Comparison of ENCODE assay signal across 8 mouse cellular contexts in genomic region chr6:52177806-52178205, GRCm38 (mm10). TPM values are rescaled to one million over a fixed set of nuclear protein-coding genes. Genes with fewer than 3 reads are reported as not detected.
A peak's percentile ranks its signal among the peaks of the same experiment; 100 is the strongest.
DNase-seq lines count a peak whose midpoint lies in the region; ATAC-seq lines count a peak whose summit lies in the region.

No protein-coding gene starts in this region.

- WGBS in forebrain, embryonic 11.5 days, result 1% methylated on average over 9 of the region's 9 CpGs
- 1% methylated on average over 9 of the region's 9 CpGs for WGBS in forebrain, embryonic 13.5 days
- WGBS in intestine, embryonic 16.5 days, result 11% methylated on average over 9 of the region's 9 CpGs
- WGBS in neural tube, embryonic 15.5 days, result 10% methylated on average over 9 of the region's 9 CpGs

- no peak overlapping the region for H3K4me2 ChIP-seq in forebrain, embryonic 11.5 days (ENCODE audit: low read depth, low read length, severe bottlenecking)
- no peak overlapping the region for H3K4me2 ChIP-seq in forebrain, embryonic 13.5 days
- peak overlapping the region; percentile 82 for H3K4me2 ChIP-seq in intestine, embryonic 16.5 days (ENCODE audit: low read depth, low read length)
- H3K4me2 ChIP-seq in neural tube, embryonic 15.5 days, result peak overlapping the region; percentile 63

- no peak overlapping the region for H3K27ac ChIP-seq in forebrain, embryonic 11.5 days (ENCODE audit: low read depth, low read length)
- no peak overlapping the region for H3K27ac ChIP-seq in forebrain, embryonic 13.5 days
- peak overlapping the region; percentile 96 for H3K27ac ChIP-seq in intestine, embryonic 16.5 days (ENCODE audit: low read length)
- H3K27ac ChIP-seq in neural tube, embryonic 15.5 days (replicated peaks), result peak overlapping the region; percentile 88

- H3K4me3 ChIP-seq in forebrain, embryonic 11.5 days (ENCODE audit: low read depth, low read length), result no peak overlapping the region
- H3K4me3 ChIP-seq in forebrain, embryonic 13.5 days, result no peak overlapping the region
- peak overlapping the region; percentile 63 for H3K4me3 ChIP-seq in intestine, embryonic 16.5 days (ENCODE audit: low read length)
- peak overlapping the region; percentile 46 for H3K4me3 ChIP-seq in neural tube, embryonic 15.5 days (replicated peaks)

- H3K36me3 ChIP-seq in forebrain, embryonic 11.5 days (ENCODE audit: control insufficient read depth, insufficient read depth, low read length), result no peaks in the 10 kb centered on the region
- H3K36me3 ChIP-seq in forebrain, embryonic 13.5 days (ENCODE audit: poor library complexity, severe bottlenecking), result no peaks in the 10 kb centered on the region
- H3K36me3 ChIP-seq in intestine, embryonic 16.5 days (ENCODE audit: control insufficient read depth, insufficient read depth, low read length), result no peaks in the 10 kb centered on the region
- H3K36me3 ChIP-seq in neural tube, embryonic 15.5 days, result no peaks in the 10 kb centered on the region

- no peaks in the 10 kb centered on the region for H3K9me3 ChIP-seq in forebrain, embryonic 11.5 days (ENCODE audit: control insufficient read depth, low read length)
- H3K9me3 ChIP-seq in forebrain, embryonic 13.5 days (replicated peaks), result no peaks in the 10 kb centered on the region
- no peaks in the 10 kb centered on the region for H3K9me3 ChIP-seq in intestine, embryonic 16.5 days (ENCODE audit: control insufficient read depth, low read length)
- no peaks in the 10 kb centered on the region for H3K9me3 ChIP-seq in neural tube, embryonic 15.5 days (replicated peaks)

- peak; percentile 53 for DNase-seq in forebrain, embryonic 11.5 days (ENCODE audit: low spot score)
- DNase-seq in kidney, postnatal 10 days, result peak; percentile 20
- no peak for DNase-seq in kidney, postnatal 36 days
- DNase-seq in right cerebral cortex, adult 18-20 months, result no peak
- DNase-seq in right cerebral cortex, adult 2 months (ENCODE audit: low spot score in 2 of 2), result no peak

- peaks cover 98% of the 10 kb centered on the region for H3K27me3 ChIP-seq in forebrain, embryonic 11.5 days (ENCODE audit: control insufficient read depth, insufficient read depth, low read length)
- H3K27me3 ChIP-seq in forebrain, embryonic 13.5 days, result peaks cover 99% of the 10 kb centered on the region
- peaks cover 8% of the 10 kb centered on the region for H3K27me3 ChIP-seq in intestine, embryonic 16.5 days (replicated peaks; ENCODE audit: control insufficient read depth, insufficient read depth, low read length)
- H3K27me3 ChIP-seq in neural tube, embryonic 15.5 days (replicated peaks), result no peaks in the 10 kb centered on the region

- H3K9ac ChIP-seq in forebrain, embryonic 11.5 days (ENCODE audit: low read length), result no peak overlapping the region
- no peak overlapping the region for H3K9ac ChIP-seq in forebrain, embryonic 13.5 days
- peak overlapping the region; percentile 79 for H3K9ac ChIP-seq in intestine, embryonic 16.5 days (ENCODE audit: low read depth, low read length)
- peak overlapping the region; percentile 58 for H3K9ac ChIP-seq in neural tube, embryonic 15.5 days (replicated peaks)

- H3K4me1 ChIP-seq in forebrain, embryonic 11.5 days (replicated peaks; ENCODE audit: control insufficient read depth, insufficient read depth, low read length), result no peaks in the 10 kb centered on the region
- H3K4me1 ChIP-seq in forebrain, embryonic 13.5 days, result peaks cover under 1% of the 10 kb centered on the region; the same call in 1 of the 2 replicates
- H3K4me1 ChIP-seq in intestine, embryonic 16.5 days (ENCODE audit: control insufficient read depth, insufficient read depth, low read length), result peaks cover 34% of the 10 kb centered on the region
- peaks cover 83% of the 10 kb centered on the region for H3K4me1 ChIP-seq in neural tube, embryonic 15.5 days

- no peak for ATAC-seq in forebrain, embryonic 11.5 days (replicated peaks; ENCODE audit: low FRiP score)
- no peak for ATAC-seq in forebrain, embryonic 13.5 days
- ATAC-seq in intestine, embryonic 16.5 days, result no peak
- no peak for ATAC-seq in neural tube, embryonic 15.5 days (ENCODE audit: low FRiP score)

RNA-seq across cellular contexts. Expression of gene 5730596B20Rik, which starts 0.5 kb away (rescaled TPM):
- polyA plus RNA-seq in forebrain, embryonic 11.5 days (2014; fragmentation: Nextera tagmentation; extraction: Ambion mirVana), result not detected in 2 replicates
- polyA plus RNA-seq in forebrain, embryonic 13.5 days (2015; fragmentation: Nextera tagmentation; extraction: Ambion mirVana), result not detected in 2 replicates
- 1.5 TPM in 2 replicates for polyA plus RNA-seq in intestine, embryonic 16.5 days (2015; fragmentation: Nextera tagmentation; extraction: Ambion mirVana)
- 1.4 and 3.0 TPM in 2 replicates for polyA plus RNA-seq in neural tube, embryonic 15.5 days (2015; fragmentation: Nextera tagmentation; extraction: Ambion mirVana)

RNA-seq across cellular contexts. Expression of gene Hoxa2, which starts 13.2 kb away (rescaled TPM):
- not detected in 2 replicates for polyA plus RNA-seq in forebrain, embryonic 11.5 days (2014; fragmentation: Nextera tagmentation; extraction: Ambion mirVana)
- not detected in 2 replicates for polyA plus RNA-seq in forebrain, embryonic 13.5 days (2015; fragmentation: Nextera tagmentation; extraction: Ambion mirVana)
- 5.0 and 5.1 TPM in 2 replicates for polyA plus RNA-seq in intestine, embryonic 16.5 days (2015; fragmentation: Nextera tagmentation; extraction: Ambion mirVana)
- 7.2 and 12.0 TPM in 2 replicates for polyA plus RNA-seq in neural tube, embryonic 15.5 days (2015; fragmentation: Nextera tagmentation; extraction: Ambion mirVana)

RNA-seq across cellular contexts. Expression of gene Hoxa4, which starts 13.7 kb away (rescaled TPM):
- polyA plus RNA-seq in forebrain, embryonic 11.5 days (2014; fragmentation: Nextera tagmentation; extraction: Ambion mirVana), result not detected in 2 replicates
- polyA plus RNA-seq in forebrain, embryonic 13.5 days (2015; fragmentation: Nextera tagmentation; extraction: Ambion mirVana), result not detected in 2 replicates
- polyA plus RNA-seq in intestine, embryonic 16.5 days (2015; fragmentation: Nextera tagmentation; extraction: Ambion mirVana), result 1.7 and 2.4 TPM in 2 replicates
- polyA plus RNA-seq in neural tube, embryonic 15.5 days (2015; fragmentation: Nextera tagmentation; extraction: Ambion mirVana), result 2.3 and 5.7 TPM in 2 replicates

RNA-seq across cellular contexts. Expression of gene Hoxa1, which starts 19.7 kb away (rescaled TPM):
- polyA plus RNA-seq in forebrain, embryonic 11.5 days (2014; fragmentation: Nextera tagmentation; extraction: Ambion mirVana), result 0.43 TPM in 1 of 2 replicates, not detected in the other
- not detected in 2 replicates for polyA plus RNA-seq in forebrain, embryonic 13.5 days (2015; fragmentation: Nextera tagmentation; extraction: Ambion mirVana)
- 0.72 and 0.88 TPM in 2 replicates for polyA plus RNA-seq in intestine, embryonic 16.5 days (2015; fragmentation: Nextera tagmentation; extraction: Ambion mirVana)
- 1.1 and 1.3 TPM in 2 replicates for polyA plus RNA-seq in neural tube, embryonic 15.5 days (2015; fragmentation: Nextera tagmentation; extraction: Ambion mirVana)

RNA-seq across cellular contexts. Expression of gene Hoxa5, which starts 26.6 kb away (rescaled TPM):
- not detected in 2 replicates for polyA plus RNA-seq in forebrain, embryonic 11.5 days (2014; fragmentation: Nextera tagmentation; extraction: Ambion mirVana)
- not detected in 2 replicates for polyA plus RNA-seq in forebrain, embryonic 13.5 days (2015; fragmentation: Nextera tagmentation; extraction: Ambion mirVana)
- 15.3 and 15.5 TPM in 2 replicates for polyA plus RNA-seq in intestine, embryonic 16.5 days (2015; fragmentation: Nextera tagmentation; extraction: Ambion mirVana)
- 26.8 and 73.9 TPM in 2 replicates for polyA plus RNA-seq in neural tube, embryonic 15.5 days (2015; fragmentation: Nextera tagmentation; extraction: Ambion mirVana)

Comparison
In these comparisons a context has a peak if more than half of its experiments do, and no peak if none do; other contexts are left out.
1. DNase-seq: peak in forebrain, embryonic 11.5 days (single experiment) and kidney, postnatal 10 days (single experiment); none in kidney, postnatal 36 days (0 of 2), right cerebral cortex, adult 18-20 months (single experiment) and right cerebral cortex, adult 2 months (0 of 2).
2. H3K27ac ChIP-seq: peak in intestine, embryonic 16.5 days (single experiment) and neural tube, embryonic 15.5 days (single experiment); none in forebrain, embryonic 11.5 days (single experiment) and forebrain, embryonic 13.5 days (single experiment).
3. H3K4me2 ChIP-seq: peak in intestine, embryonic 16.5 days (single experiment) and neural tube, embryonic 15.5 days (single experiment); none in forebrain, embryonic 11.5 days (single experiment) and forebrain, embryonic 13.5 days (single experiment).
4. H3K4me3 ChIP-seq: peak in intestine, embryonic 16.5 days (single experiment) and neural tube, embryonic 15.5 days (single experiment); none in forebrain, embryonic 11.5 days (single experiment) and forebrain, embryonic 13.5 days (single experiment).
5. H3K9ac ChIP-seq: peak in intestine, embryonic 16.5 days (single experiment) and neural tube, embryonic 15.5 days (single experiment); none in forebrain, embryonic 11.5 days (single experiment) and forebrain, embryonic 13.5 days (single experiment).